Mouse (Mus musculus) megakaryocyte, embryonic 14.5 days (primary cell): Measurements from ENCODE around the gene 2410004B18Rik. TPM values are rescaled to one million over a fixed set of nuclear protein-coding genes. Genes with fewer than 3 reads are reported as not detected.

ENCODE experiments used
- H3K27me3 ChIP-seq: replicated peaks from 2 replicates; pipeline ENCODE3; 2012; ENCODE audit warnings: inconsistent platforms
- H3K36me3 ChIP-seq: replicated peaks from 2 replicates; pipeline ENCODE3; 2012; ENCODE audit warnings: low read length, inconsistent platforms, mixed read lengths
- H3K4me1 ChIP-seq: 2 replicates; pipeline ENCODE4 v1.6.1; 2012; ENCODE audit warnings: inconsistent platforms
- H3K4me3 ChIP-seq: replicated peaks from 2 replicates; pipeline ENCODE3; 2012; ENCODE audit warnings: moderate library complexity, mild to moderate bottlenecking, inconsistent platforms
- H3K9me3 ChIP-seq: 2 replicates; pipeline ENCODE4 v1.6.1; 2012; ENCODE audit warnings: inconsistent platforms
- FLI1 ChIP-seq: IDR thresholded peaks from 2 replicates; pipeline ENCODE4 v1.6.1; 2012; ENCODE audit warnings: low read length, inconsistent platforms, mixed read lengths
- GATA1 ChIP-seq: IDR thresholded peaks from 3 replicates; pipeline ENCODE4 v1.6.1; 2012; ENCODE audit warnings: mixed read lengths, low read length, inconsistent platforms, borderline replicate concordance
- polyA plus RNA-seq: library from polyadenylated mRNA; stranded (reverse); fragments of >175 nt; gene quantifications from 2 replicates; pipeline ENCODE4 v1.2.3, GENCODE M21; 2012; ENCODE audit warnings: low replicate concordance; ENCODE audit not compliant: insufficient read depth

2410004B18Rik gene
- polyA plus RNA-seq = 30.4 and 32.2 TPM in 2 replicates

- Histone ChIP-seq H3K36me3 (peaks cover 60% of the 10 kb centered on the region), H3K4me3 (peak within 1 kb of the TSS; percentile 96), H3K27me3 (no peaks in the 10 kb centered on the region), H3K4me1 (peaks cover 72% of the 10 kb centered on the region), H3K9me3 (no peaks in the 10 kb centered on the region)
- TF ChIP-seq FLI1 (peak; percentile 72; the same call in 1 of the 2 replicates), GATA1 (no peak)
Measured at GRCm38 (mm10) chr3:145937505-145938404, at the start of gene 2410004B18Rik. Gene 2410004B18Rik, plus strand, starts transcription at chr3:145938014.

GRCm38 (mm10) chr3:145890346-145891132 is 47.3 kb upstream of the 2410004B18Rik start:
- peaks cover 4% of the 10 kb centered on the region for H3K27me3 ChIP-seq
- H3K9me3 ChIP-seq = no peaks in the 10 kb centered on the region
- H3K4me3 ChIP-seq = no peak overlapping the region
- TF ChIP-seq GATA1 (no peak), FLI1 (no peak)
- H3K4me1 ChIP-seq = peaks cover 4% of the 10 kb centered on the region; the same call in 1 of the 2 replicates
- no peaks in the 10 kb centered on the region for H3K36me3 ChIP-seq

- H3K27me3 ChIP-seq = peaks cover 6% of the 10 kb centered on the region
- peaks cover 2% of the 10 kb centered on the region; the same call in 1 of the 2 replicates for H3K4me1 ChIP-seq
- TF ChIP-seq GATA1 (no peak), FLI1 (no peak)
- no peaks in the 10 kb centered on the region for H3K36me3 ChIP-seq
- H3K4me3 ChIP-seq = no peak overlapping the region
- peaks cover 3% of the 10 kb centered on the region; the same call in 1 of the 2 replicates for H3K9me3 ChIP-seq
Measured at GRCm38 (mm10) chr3:145892451-145892850, 45.4 kb upstream of the 2410004B18Rik start.

- H3K27me3 ChIP-seq = peaks cover 6% of the 10 kb centered on the region
- TF ChIP-seq FLI1 = no peak
- TF ChIP-seq GATA1 = no peak
Measured at GRCm38 (mm10) chr3:145894131-145894530, 43.7 kb upstream of the 2410004B18Rik start.

GRCm38 (mm10) chr3:145897749-145898148 is 40.1 kb upstream of the 2410004B18Rik start:
- Histone ChIP-seq H3K4me1 (no peaks in the 10 kb centered on the region), H3K4me3 (no peak overlapping the region), H3K27me3 (peaks cover 6% of the 10 kb centered on the region), H3K9me3 (peaks cover 12% of the 10 kb centered on the region; the same call in 1 of the 2 replicates), H3K36me3 (no peaks in the 10 kb centered on the region)
- TF ChIP-seq GATA1 = no peak
- no peak for TF ChIP-seq FLI1

More at GRCm38 (mm10) chr3:145894131-145894530, 43.7 kb upstream of the 2410004B18Rik start:
- no peak overlapping the region for H3K4me3 ChIP-seq
- no peaks in the 10 kb centered on the region for H3K36me3 ChIP-seq
- H3K4me1 ChIP-seq = no peaks in the 10 kb centered on the region
- H3K9me3 ChIP-seq = peaks cover 3% of the 10 kb centered on the region; the same call in 1 of the 2 replicates

GRCm38 (mm10) chr3:145899832-145900231 is 38.0 kb upstream of the 2410004B18Rik start:
- TF ChIP-seq FLI1 (no peak), GATA1 (no peak)
- H3K9me3 ChIP-seq = peaks cover 12% of the 10 kb centered on the region; the same call in 1 of the 2 replicates
- peaks cover 6% of the 10 kb centered on the region for H3K27me3 ChIP-seq
- H3K4me1 ChIP-seq = no peaks in the 10 kb centered on the region
- no peaks in the 10 kb centered on the region for H3K36me3 ChIP-seq
- H3K4me3 ChIP-seq = no peak overlapping the region

- peaks cover 12% of the 10 kb centered on the region for H3K27me3 ChIP-seq
- no peak overlapping the region for H3K4me3 ChIP-seq
- no peak for TF ChIP-seq FLI1
- no peak for TF ChIP-seq GATA1
- H3K36me3 ChIP-seq = no peaks in the 10 kb centered on the region
- H3K4me1 ChIP-seq = peaks cover 17% of the 10 kb centered on the region
- H3K9me3 ChIP-seq = peaks cover 9% of the 10 kb centered on the region; the same call in 1 of the 2 replicates
Measured at GRCm38 (mm10) chr3:145903530-145903929, 34.3 kb upstream of the 2410004B18Rik start.

- Histone ChIP-seq H3K9me3 (peaks cover 9% of the 10 kb centered on the region; the same call in 1 of the 2 replicates), H3K4me3 (no peak overlapping the region), H3K27me3 (peaks cover 16% of the 10 kb centered on the region), H3K4me1 (peaks cover 22% of the 10 kb centered on the region), H3K36me3 (no peaks in the 10 kb centered on the region)
- TF ChIP-seq GATA1 = no peak
- TF ChIP-seq FLI1 = no peak
Measured at GRCm38 (mm10) chr3:145904850-145905776, 32.7 kb upstream of the 2410004B18Rik start.

- H3K4me1 ChIP-seq = peaks cover 22% of the 10 kb centered on the region
- no peaks in the 10 kb centered on the region for H3K36me3 ChIP-seq
- H3K27me3 ChIP-seq = peaks cover 14% of the 10 kb centered on the region
- no peaks in the 10 kb centered on the region for H3K9me3 ChIP-seq
- no peak overlapping the region for H3K4me3 ChIP-seq
- TF ChIP-seq GATA1 (no peak), FLI1 (no peak)
Measured at GRCm38 (mm10) chr3:145906582-145906981, 31.2 kb upstream of the 2410004B18Rik start.
